Mouse (Mus musculus) kidney, adult 2 months (tissue): ENCODE data around the gene Cdkl4. TPM values are rescaled to one million over a fixed set of nuclear protein-coding genes. Genes with fewer than 3 reads are reported as not detected.
A peak's percentile ranks its signal among the peaks of the same experiment; 100 is the strongest.
"Not testable (repeated sequence)": the region's sequence is repeated elsewhere in the genome, so short reads cannot be mapped to it uniquely, and the experiment has no call there.

Experiments
- DNase-seq: peaks from one replicate; pipeline ENCODE4 v3.0.0; 2021
- H3K27ac ChIP-seq: fragments of 200-500 bp; 2 replicates; pipeline ENCODE4 v1.5.1; 2012; ENCODE audit warnings: low read depth, low read length, control low read depth, inconsistent platforms; ENCODE audit not compliant: insufficient read depth
- H3K27me3 ChIP-seq: fragments of 200-500 bp; replicated peaks from 2 replicates; pipeline ENCODE4 v1.6.1; 2012; ENCODE audit warnings: mild to moderate bottlenecking, moderate library complexity, low read length, inconsistent platforms; ENCODE audit not compliant: control insufficient read depth, insufficient read depth
- H3K36me3 ChIP-seq: fragments of 200-500 bp; 2 replicates; pipeline ENCODE4 v1.6.1; 2012; ENCODE audit warnings: mild to moderate bottlenecking, moderate library complexity, low read length, inconsistent platforms; ENCODE audit not compliant: control insufficient read depth, insufficient read depth
- H3K4me1 ChIP-seq: fragments of 200-500 bp; 2 replicates; pipeline ENCODE4 v1.6.1; 2011; ENCODE audit warnings: low read length; ENCODE audit not compliant: control insufficient read depth, insufficient read depth
- H3K4me3 ChIP-seq: fragments of 200-500 bp; 2 replicates; pipeline ENCODE4 v1.5.1; 2011; ENCODE audit warnings: mild to moderate bottlenecking, low read depth, low read length, control low read depth; ENCODE audit not compliant: insufficient read depth
- CTCF ChIP-seq: fragments of 200-500 bp; conservative IDR thresholded peaks from 2 replicates; pipeline ENCODE4 v1.5.1; 2011; ENCODE audit warnings: low read depth, mild to moderate bottlenecking, control low read depth, low read length, moderate library complexity, mixed read lengths; ENCODE audit not compliant: insufficient read depth, insufficient read length
- POLR2A ChIP-seq: fragments of 200-500 bp; IDR thresholded peaks from one replicate; pipeline ENCODE4 v1.6.1; 2011; ENCODE audit warnings: low read depth, low read length, control low read depth
- WGBS: fragments of 180-500 bp; shearing (Covaris S2); methylation state at CpG from one replicate; pipeline ENCODE4 v1.1.7; 2018; 5-methylcytosine and 5-hydroxymethylcytosine counted together
- polyA plus RNA-seq: library from polyadenylated mRNA; depleted of rRNA; stranded (reverse); fragments of >200 nt; gene quantifications from 2 replicates; pipeline ENCODE4 v1.2.3, GENCODE M21; 2012

The Cdkl4 gene
- polyA plus RNA-seq, 1 experiment: 0.34 TPM

- Histone ChIP-seq H3K4me1 (no peaks in the 10 kb centered on the region), H3K27ac (no peak overlapping the region), H3K36me3 (no peaks in the 10 kb centered on the region), H3K27me3 (no peaks in the 10 kb centered on the region), H3K4me3 (no peak overlapping the region)
- WGBS: 66% methylated on average over 6 of the region's 6 CpGs
- no peak for TF ChIP-seq POLR2A
- TF ChIP-seq CTCF: no peak
- no peak for DNase-seq
These were observed 42.0 kb downstream of the Cdkl4 start for GRCm38 (mm10) chr17:80535633-80536032.

GRCm38 (mm10) chr17:80531351-80531750, 46.3 kb downstream of the Cdkl4 start:
- not testable (repeated sequence) for H3K27me3 ChIP-seq, H3K27ac ChIP-seq, H3K4me3 ChIP-seq, H3K36me3 ChIP-seq, DNase-seq, H3K4me1 ChIP-seq
- 50% methylated on average over 2 of the region's 2 CpGs for WGBS

GRCm38 (mm10) chr17:80523231-80523630, 54.4 kb downstream of the Cdkl4 start:
- WGBS: 81% methylated on average over 3 of the region's 3 CpGs

GRCm38 (mm10) chr17:80522229-80522556, 55.4 kb downstream of the Cdkl4 start:
- WGBS: 89% methylated on average over 7 of the region's 7 CpGs
- no peak overlapping the region for H3K27ac ChIP-seq
- no peak for TF ChIP-seq CTCF
- TF ChIP-seq POLR2A: no peak

More at GRCm38 (mm10) chr17:80523231-80523630, 54.4 kb downstream of the Cdkl4 start:
- no peak overlapping the region for H3K4me3 ChIP-seq
- H3K4me1 ChIP-seq: no peaks in the 10 kb centered on the region
- no peak overlapping the region for H3K27ac ChIP-seq
- H3K27me3 ChIP-seq: no peaks in the 10 kb centered on the region
- no peak for DNase-seq
- no peaks in the 10 kb centered on the region for H3K36me3 ChIP-seq
- no peak for TF ChIP-seq CTCF

GRCm38 (mm10) chr17:80521521-80522228, 55.9 kb downstream of the Cdkl4 start:
- TF ChIP-seq POLR2A (no peak), CTCF (no peak)

More at GRCm38 (mm10) chr17:80522229-80522556, 55.4 kb downstream of the Cdkl4 start:
- Histone ChIP-seq H3K27me3 (no peaks in the 10 kb centered on the region), H3K4me3 (no peak overlapping the region), H3K4me1 (no peaks in the 10 kb centered on the region), H3K36me3 (no peaks in the 10 kb centered on the region)
- DNase-seq: no peak

GRCm38 (mm10) chr17:80520537-80520936, 57.1 kb downstream of the Cdkl4 start:
- Histone ChIP-seq H3K4me1 (no peaks in the 10 kb centered on the region), H3K36me3 (no peaks in the 10 kb centered on the region), H3K4me3 (no peak overlapping the region), H3K27me3 (no peaks in the 10 kb centered on the region), H3K27ac (no peak overlapping the region)
- TF ChIP-seq CTCF (no peak), POLR2A (no peak)
- peak; percentile 38 for DNase-seq
- 55% methylated on average over 8 of the region's 8 CpGs for WGBS

More at GRCm38 (mm10) chr17:80521521-80522228, 55.9 kb downstream of the Cdkl4 start:
- WGBS: 74% methylated on average over 4 of the region's 4 CpGs
- Histone ChIP-seq H3K27ac (no peak overlapping the region), H3K27me3 (no peaks in the 10 kb centered on the region), H3K4me1 (no peaks in the 10 kb centered on the region), H3K4me3 (no peak overlapping the region), H3K36me3 (no peaks in the 10 kb centered on the region)
- no peak for DNase-seq

GRCm38 (mm10) chr17:80518811-80519210, 58.8 kb downstream of the Cdkl4 start:
- DNase-seq: no peak
- Histone ChIP-seq H3K27ac (no peak overlapping the region), H3K36me3 (no peaks in the 10 kb centered on the region), H3K27me3 (no peaks in the 10 kb centered on the region; the same call in 1 of the 2 replicates), H3K4me3 (no peak overlapping the region), H3K4me1 (no peaks in the 10 kb centered on the region)
- TF ChIP-seq POLR2A (no peak), CTCF (no peak)
- 93% methylated on average over 12 of the region's 12 CpGs for whole genome bisulfite sequencing

- H3K4me1 ChIP-seq: no peaks in the 10 kb centered on the region
- no peaks in the 10 kb centered on the region for H3K36me3 ChIP-seq
- 85% methylated on average over 9 of the region's 9 CpGs for WGBS
- no peak overlapping the region for H3K4me3 ChIP-seq
- DNase-seq: no peak
- TF ChIP-seq CTCF (no peak), POLR2A (no peak)
- H3K27ac ChIP-seq: no peak overlapping the region
- no peaks in the 10 kb centered on the region; the same call in 1 of the 2 replicates for H3K27me3 ChIP-seq
These were observed 60.4 kb downstream of the Cdkl4 start for GRCm38 (mm10) chr17:80517244-80517643.
